Mouse (Mus musculus) left cerebral cortex, postnatal 10 days (tissue): ENCODE data around the gene Hfe2. TPM values are rescaled to one million over a fixed set of nuclear protein-coding genes. Genes with fewer than 3 reads are reported as not detected.

ENCODE experiments used
- total RNA-seq, 2 experiments: library from RNA; stranded (reverse); gene quantifications; 2 replicates each; pipeline ENCODE4 v1.2.3; 2021

The Hfe2 gene
- total RNA-seq, 2 experiments from 2014 or later, result 0.39 to 0.57 TPM

Other genes starting within 250 kb of the Hfe2 start
- 1 to 10 TPM; 1.9 to 3.4 TPM for gene Fcgr1, start 231.2 kb upstream of the Hfe2 start, total RNA-seq
- gene BC107364, start 72.9 kb upstream of the Hfe2 start, total RNA-seq, result not detected
- gene Txnip, start 32.8 kb downstream of the Hfe2 start, total RNA-seq, result 10 to 100 TPM; 40.3 to 45.4 TPM
- gene Gm16253, start 51.8 kb downstream of the Hfe2 start, total RNA-seq, result not detected
- 10 to 100 TPM; 26.3 to 29.3 TPM for gene Polr3gl, start 69.0 kb downstream of the Hfe2 start, total RNA-seq
- gene Ankrd34a, start 71.5 kb downstream of the Hfe2 start, total RNA-seq, result 10 to 100 TPM; 56.6 to 57.0 TPM
- 10 to 100 TPM; 26.5 to 27.1 TPM for gene Lix1l, start 76.0 kb downstream of the Hfe2 start, total RNA-seq
- 10 to 100 TPM; 48.0 to 54.2 TPM for gene Rbm8a, start 104.8 kb downstream of the Hfe2 start, total RNA-seq
- gene Pex11b, start 110.2 kb downstream of the Hfe2 start, total RNA-seq, result 10 to 100 TPM; 46.2 to 47.7 TPM
- under 1 TPM; 0.12 to 0.28 TPM for gene Gm42957, start 110.3 kb downstream of the Hfe2 start, total RNA-seq
- gene Itga10, start 120.4 kb downstream of the Hfe2 start, total RNA-seq, result 1 to 10 TPM; 1.4 to 1.9 TPM
- gene Ankrd35, start 145.0 kb downstream of the Hfe2 start, total RNA-seq, result 1 to 10 TPM; 7.1 to 7.9 TPM
- gene Pias3, start 171.2 kb downstream of the Hfe2 start, total RNA-seq, result 10 to 100 TPM; 19.7 to 26.6 TPM
- 1 to 10 TPM; 4.7 to 5.8 TPM for gene Nudt17, start 183.4 kb downstream of the Hfe2 start, total RNA-seq
- gene Polr3c, start 202.5 kb downstream of the Hfe2 start, total RNA-seq, result 10 to 100 TPM; 27.5 to 28.1 TPM
- gene Rnf115, start 202.5 kb downstream of the Hfe2 start, total RNA-seq, result 10 to 100 TPM; 64.1 to 67.2 TPM